Mouse (Mus musculus): ENCODE measurements around the gene 5031439G07Rik.
A peak's percentile ranks its signal among the peaks of the same experiment; 100 is the strongest.
"Not testable (repeated sequence)": the region's sequence is repeated elsewhere in the genome, so short reads cannot be mapped to it uniquely, and the experiment has no call there.

5031439G07Rik gene

GRCm38 (mm10) chr15:84987874-84988825, at the start of gene 5031439G07Rik:
5031439G07Rik (minus strand) TSS chr15:84988551.
- peak; percentile 96 to 98 for DNase-seq

- no peak for DNase-seq
Observed at GRCm38 (mm10) chr15:85037343-85037690, 49.0 kb upstream of the 5031439G07Rik start.

- DNase-seq = peak; percentile 97
Observed at GRCm38 (mm10) chr15:85036566-85037342, 48.4 kb upstream of the 5031439G07Rik start.

GRCm38 (mm10) chr15:85033916-85034315, 45.6 kb upstream of the 5031439G07Rik start:
- peak; percentile 41 to 83 for DNase-seq

- peak; percentile 67 to 69 for DNase-seq
Observed at GRCm38 (mm10) chr15:85031866-85032265, 43.5 kb upstream of the 5031439G07Rik start.

- not testable (repeated sequence) for DNase-seq
Observed at GRCm38 (mm10) chr15:85030643-85031042, 42.3 kb upstream of the 5031439G07Rik start.

GRCm38 (mm10) chr15:85028648-85029047, 40.3 kb upstream of the 5031439G07Rik start, which contains the start of gene Fam118a:
Fam118a (plus strand) TSS chr15:85028948.
- not testable (repeated sequence) for DNase-seq

- DNase-seq = no peak
Observed at GRCm38 (mm10) chr15:85027740-85028139, 39.4 kb upstream of the 5031439G07Rik start.

GRCm38 (mm10) chr15:85026197-85026596, 37.8 kb upstream of the 5031439G07Rik start:
- no peak for DNase-seq

- DNase-seq = no peak
Observed at GRCm38 (mm10) chr15:85022211-85022610, 33.9 kb upstream of the 5031439G07Rik start.

GRCm38 (mm10) chr15:85016951-85017664, 28.8 kb upstream of the 5031439G07Rik start, which contains the start of gene Upk3a:
Upk3a (plus strand) TSS chr15:85017141.
- DNase-seq = peak; percentile 64 to 82

GRCm38 (mm10) chr15:85015771-85016170, 27.4 kb upstream of the 5031439G07Rik start:
- DNase-seq = no peak

GRCm38 (mm10) chr15:85012662-85013054, 24.3 kb upstream of the 5031439G07Rik start:
- DNase-seq = peak; percentile 63 to 64

GRCm38 (mm10) chr15:85011895-85012661, 23.7 kb upstream of the 5031439G07Rik start:
- no peak for DNase-seq

- no peak for DNase-seq
Observed at GRCm38 (mm10) chr15:85009666-85010065, 21.3 kb upstream of the 5031439G07Rik start.

- DNase-seq = peak; percentile 84 to 87
Observed at GRCm38 (mm10) chr15:85000984-85001982, 12.9 kb upstream of the 5031439G07Rik start.

GRCm38 (mm10) chr15:84999911-85000310, 11.6 kb upstream of the 5031439G07Rik start:
- no peak for DNase-seq

- no peak for DNase-seq
Observed at GRCm38 (mm10) chr15:84997768-84998454, 9.6 kb upstream of the 5031439G07Rik start.

GRCm38 (mm10) chr15:84995967-84996366, 7.6 kb upstream of the 5031439G07Rik start:
- DNase-seq = peak; percentile 75 to 76

- no peak for DNase-seq
Observed at GRCm38 (mm10) chr15:84995041-84995440, 6.7 kb upstream of the 5031439G07Rik start.

Data from kidney, postnatal 25 days (tissue).